Mouse (Mus musculus): Measurements from ENCODE around the gene Fbxo36.
A peak's percentile ranks its signal among the peaks of the same experiment; 100 is the strongest.

The Fbxo36 gene

GRCm38 (mm10) chr1:84839309-84840017 is at the start of gene Fbxo36:
Gene Fbxo36, plus strand, starts transcription at chr1:84839841.
- peak; percentile 93 for DNase-seq (ENCODE audit: extremely low read depth, insufficient read length, low spot score)

GRCm38 (mm10) chr1:84791393-84791792 is 48.2 kb upstream of the Fbxo36 start:
- DNase-seq (ENCODE audit: extremely low read depth, insufficient read length, low spot score): no peak

GRCm38 (mm10) chr1:84795335-84795734 is 44.3 kb upstream of the Fbxo36 start:
- no peak for DNase-seq (ENCODE audit: extremely low read depth, insufficient read length, low spot score)

- no peak for DNase-seq (ENCODE audit: extremely low read depth, insufficient read length, low spot score)
These were observed 40.5 kb upstream of the Fbxo36 start for GRCm38 (mm10) chr1:84799166-84799565.

- DNase-seq (ENCODE audit: extremely low read depth, insufficient read length, low spot score): no peak
These were observed 35.9 kb upstream of the Fbxo36 start for GRCm38 (mm10) chr1:84803788-84804187.

GRCm38 (mm10) chr1:84817596-84817995 is 22.0 kb upstream of the Fbxo36 start:
- DNase-seq (ENCODE audit: extremely low read depth, insufficient read length, low spot score): no peak

GRCm38 (mm10) chr1:84825091-84825490 is 14.6 kb upstream of the Fbxo36 start:
- DNase-seq (ENCODE audit: extremely low read depth, insufficient read length, low spot score): no peak

- no peak for DNase-seq (ENCODE audit: extremely low read depth, insufficient read length, low spot score)
These were observed 2.0 kb upstream of the Fbxo36 start for GRCm38 (mm10) chr1:84837523-84838145.

GRCm38 (mm10) chr1:84838156-84838555 is 1.5 kb upstream of the Fbxo36 start:
- DNase-seq (ENCODE audit: extremely low read depth, insufficient read length, low spot score): no peak

- DNase-seq (ENCODE audit: extremely low read depth, insufficient read length, low spot score): peak; percentile 71
These were observed 955 bp upstream of the Fbxo36 start for GRCm38 (mm10) chr1:84838621-84839151.

- DNase-seq (ENCODE audit: extremely low read depth, insufficient read length, low spot score): peak; percentile 88
These were observed 500 bp downstream of the Fbxo36 start, which contains the start of gene Trip12 for GRCm38 (mm10) chr1:84840018-84840664. Gene Trip12, minus strand, starts transcription at chr1:84840516.

GRCm38 (mm10) chr1:84841061-84841460 is 1.4 kb downstream of the Fbxo36 start:
- DNase-seq (ENCODE audit: extremely low read depth, insufficient read length, low spot score): no peak

GRCm38 (mm10) chr1:84843366-84843765 is 3.7 kb downstream of the Fbxo36 start:
- DNase-seq (ENCODE audit: extremely low read depth, insufficient read length, low spot score): no peak

GRCm38 (mm10) chr1:84847698-84848097 is 8.1 kb downstream of the Fbxo36 start:
- no peak for DNase-seq (ENCODE audit: extremely low read depth, insufficient read length, low spot score)

GRCm38 (mm10) chr1:84848335-84848734 is 8.7 kb downstream of the Fbxo36 start:
- DNase-seq (ENCODE audit: extremely low read depth, insufficient read length, low spot score): no peak

GRCm38 (mm10) chr1:84848801-84849455 is 9.3 kb downstream of the Fbxo36 start:
- DNase-seq (ENCODE audit: extremely low read depth, insufficient read length, low spot score): no peak

GRCm38 (mm10) chr1:84849804-84850203 is 10.2 kb downstream of the Fbxo36 start:
- no peak for DNase-seq (ENCODE audit: extremely low read depth, insufficient read length, low spot score)

GRCm38 (mm10) chr1:84850471-84850870 is 10.8 kb downstream of the Fbxo36 start:
- no peak for DNase-seq (ENCODE audit: extremely low read depth, insufficient read length, low spot score)

GRCm38 (mm10) chr1:84851512-84852235 is 12.0 kb downstream of the Fbxo36 start:
- no peak for DNase-seq (ENCODE audit: extremely low read depth, insufficient read length, low spot score)

- no peak for DNase-seq (ENCODE audit: extremely low read depth, insufficient read length, low spot score)
These were observed 14.1 kb downstream of the Fbxo36 start for GRCm38 (mm10) chr1:84853721-84854120.

All from 3134 (cell line).